Mouse (Mus musculus): ENCODE data around the gene Farp2.
"Not testable (repeated sequence)": the region's sequence is repeated elsewhere in the genome, so short reads cannot be mapped to it uniquely, and the experiment has no call there.

Gene Farp2

GRCm38 (mm10) chr1:93635580-93636192 lies 123.8 kb downstream of the Farp2 start:
- peak; percentile 98 for DNase-seq

GRCm38 (mm10) chr1:93636211-93636897 lies 124.5 kb downstream of the Farp2 start:
- no peak for DNase-seq

GRCm38 (mm10) chr1:93641978-93642377 lies 130.1 kb downstream of the Farp2 start:
- DNase-seq: no peak

GRCm38 (mm10) chr1:93642692-93643091 lies 130.8 kb downstream of the Farp2 start:
- DNase-seq: no peak

GRCm38 (mm10) chr1:93649604-93650172 lies 137.8 kb downstream of the Farp2 start:
- no peak for DNase-seq

- no peak for DNase-seq
Measured at GRCm38 (mm10) chr1:93654275-93654674, 142.4 kb downstream of the Farp2 start.

GRCm38 (mm10) chr1:93654798-93655197 lies 142.9 kb downstream of the Farp2 start:
- DNase-seq: no peak

- no peak for DNase-seq
Measured at GRCm38 (mm10) chr1:93656325-93657024, 144.6 kb downstream of the Farp2 start.

GRCm38 (mm10) chr1:93657025-93657360 lies 145.1 kb downstream of the Farp2 start:
- no peak for DNase-seq

GRCm38 (mm10) chr1:93658559-93658958 lies 146.7 kb downstream of the Farp2 start, which contains the start of gene Stk25:
Stk25 (minus strand) TSS chr1:93658659.
- not testable (repeated sequence) for DNase-seq

- no peak for DNase-seq
Measured at GRCm38 (mm10) chr1:93667760-93668400, 156.0 kb downstream of the Farp2 start.

GRCm38 (mm10) chr1:93668791-93669548 lies 157.1 kb downstream of the Farp2 start:
- DNase-seq: peak; percentile 45

- no peak for DNase-seq
Measured at GRCm38 (mm10) chr1:93669941-93670340, 158.1 kb downstream of the Farp2 start.
